Mouse (Mus musculus) neural tube, postnatal 0 days (tissue): ENCODE measurements around the gene Pak2. TPM values are rescaled to one million over a fixed set of nuclear protein-coding genes. Genes with fewer than 3 reads are reported as not detected.

Experiments used
- microRNA-seq: library from miRNA; unstranded; fragments of <30 nt; microRNA quantifications from one replicate; pipeline ENCODE4, GENCODE M21; 2016
- polyA plus RNA-seq: library from polyadenylated mRNA; unstranded; fragments of >200 nt; fragmentation: Nextera tagmentation; extraction: Ambion mirVana; gene quantifications from 2 replicates; pipeline ENCODE4 v1.2.1, GENCODE M21; 2015

The Pak2 gene
- 17.7 and 18.4 TPM in 2 replicates for polyA plus RNA-seq

DNA sequence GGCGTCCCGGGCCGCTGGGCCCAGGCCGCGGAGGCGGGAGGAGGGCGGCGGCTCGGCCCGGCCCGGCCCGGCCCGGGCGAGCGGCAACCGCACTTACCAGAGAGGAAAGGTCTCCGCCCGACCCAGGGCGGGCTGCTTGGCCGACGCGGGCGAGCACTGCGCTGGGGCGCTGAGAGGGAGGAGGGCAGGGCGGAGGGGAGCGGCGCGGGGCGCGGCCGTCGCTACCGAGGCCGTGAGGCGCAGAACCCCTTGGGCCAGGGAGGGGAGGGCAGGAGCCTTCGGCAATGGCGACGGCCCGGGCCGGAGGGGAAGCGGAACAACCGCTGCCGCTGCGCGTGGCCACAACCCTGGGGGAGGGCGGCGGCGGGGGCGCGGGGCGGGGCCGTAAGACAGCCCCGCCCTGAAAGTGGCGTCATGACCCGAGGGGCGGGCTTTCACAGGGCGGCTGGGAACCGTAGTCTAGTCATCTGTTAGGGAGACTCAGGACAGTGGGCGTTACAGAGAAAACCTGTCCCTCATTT is at the start of gene Pak2:
TSS of gene Pak2 (minus strand) at position 352 of the 521 bp plus-strand sequence.

DNA sequence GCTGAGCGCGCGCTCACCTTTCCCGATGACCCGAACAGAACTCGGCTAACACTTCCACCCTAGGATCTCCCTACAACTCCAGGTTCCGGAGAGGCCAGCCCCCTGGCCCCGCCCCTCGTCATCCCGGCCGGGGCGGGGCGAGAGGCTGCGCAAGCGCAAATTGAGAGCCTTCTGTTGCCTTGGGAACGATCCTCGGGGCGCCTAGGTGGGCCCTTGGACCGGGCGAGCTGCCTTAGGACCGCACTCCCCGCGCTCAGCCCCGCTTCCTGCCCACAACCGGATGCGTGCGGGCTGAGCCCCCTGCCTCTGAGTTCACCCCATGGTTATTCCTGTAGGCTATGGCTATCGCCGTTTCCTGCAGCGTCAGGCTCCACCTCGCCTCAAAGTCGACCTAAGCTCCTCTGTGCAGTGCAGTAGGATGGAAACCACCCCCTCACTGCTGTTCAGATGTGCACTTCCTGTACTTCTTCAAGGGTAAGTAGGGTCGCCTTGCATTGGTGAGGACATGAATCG is 20.6 kb upstream of the Pak2 start, which contains the start of the genes Pigx and Cep19:
TSS of gene Pigx (minus strand) at position 103 of the 513 bp plus-strand sequence.
TSS of gene Cep19 (plus strand) at position 163 of the 513 bp plus-strand sequence.

GRCm38 (mm10) chr16:32002509-32003477 is 76.3 kb downstream of the Pak2 start, which contains the start of gene Senp5:
Senp5 (minus strand) TSS chr16:32003287.

Small RNAs within 50 kb of the gene (microRNA-seq; reads per million reads assigned to microRNA genes)
- gene Gm26269 = not detected

Other genes starting within 250 kb of the Pak2 start
- 0.18 and 0.24 TPM in 2 replicates for gene Meltf, start 200.5 kb downstream of the Pak2 start, polyA plus RNA-seq
- 6.4 and 7.2 TPM in 2 replicates for gene Pigz, start 145.5 kb downstream of the Pak2 start, polyA plus RNA-seq
- gene 0610012G03Rik, start 130.8 kb downstream of the Pak2 start, polyA plus RNA-seq = 142 and 153 TPM in 2 replicates
- gene Ncbp2, start 130.8 kb downstream of the Pak2 start, polyA plus RNA-seq = 63.9 and 69.2 TPM in 2 replicates
- 10.3 and 10.7 TPM in 2 replicates for gene Senp5, start 76.1 kb downstream of the Pak2 start, polyA plus RNA-seq
- 70.9 and 79.9 TPM in 2 replicates for gene Pigx, start 20.4 kb upstream of the Pak2 start, polyA plus RNA-seq
- gene Cep19, start 20.5 kb upstream of the Pak2 start, polyA plus RNA-seq = 50.8 and 54.6 TPM in 2 replicates
- gene Nrros, start 86.3 kb upstream of the Pak2 start, polyA plus RNA-seq = 6.0 and 7.1 TPM in 2 replicates
- gene Bex6, start 100.5 kb upstream of the Pak2 start, polyA plus RNA-seq = not detected in 2 replicates
- gene Fbxo45, start 167.8 kb upstream of the Pak2 start, polyA plus RNA-seq = 17.6 and 18.9 TPM in 2 replicates
- gene Wdr53, start 167.9 kb upstream of the Pak2 start, polyA plus RNA-seq = 16.5 and 16.9 TPM in 2 replicates
- gene Smco1, start 192.1 kb upstream of the Pak2 start, polyA plus RNA-seq = not detected in 2 replicates
- gene Rnf168, start 198.1 kb upstream of the Pak2 start, polyA plus RNA-seq = 28.8 and 30.3 TPM in 2 replicates